Mouse (Mus musculus): Measurements from ENCODE around the gene Slc8a1.

Slc8a1 gene

DNA sequence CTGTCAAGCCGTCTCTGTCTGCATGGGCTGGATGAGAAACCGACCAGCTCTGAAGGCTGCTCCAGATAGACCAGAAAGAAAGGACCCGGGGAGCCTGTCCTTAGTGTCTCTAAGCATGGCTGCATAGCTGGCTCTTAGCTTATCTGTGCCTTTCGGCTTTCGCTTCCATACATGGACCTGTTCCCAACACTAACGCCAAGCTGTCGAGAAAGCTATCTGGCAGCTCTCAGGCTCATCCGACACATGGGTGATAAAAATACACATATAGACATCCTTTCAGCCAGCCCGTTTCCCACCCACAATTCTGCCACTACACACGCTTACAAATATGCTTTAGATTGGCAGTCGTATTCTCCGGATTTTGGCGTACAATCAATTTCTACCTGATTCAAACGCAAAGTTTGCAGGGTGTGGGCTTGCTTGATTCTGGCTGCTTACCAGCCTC, at the start of gene Slc8a1:
Gene Slc8a1, minus strand, starts transcription at position 67 of the 445 bp plus-strand sequence.
- peak; percentile 79 to 91 for DNase-seq (ENCODE audit: low spot score in 2 of 2)

DNA sequence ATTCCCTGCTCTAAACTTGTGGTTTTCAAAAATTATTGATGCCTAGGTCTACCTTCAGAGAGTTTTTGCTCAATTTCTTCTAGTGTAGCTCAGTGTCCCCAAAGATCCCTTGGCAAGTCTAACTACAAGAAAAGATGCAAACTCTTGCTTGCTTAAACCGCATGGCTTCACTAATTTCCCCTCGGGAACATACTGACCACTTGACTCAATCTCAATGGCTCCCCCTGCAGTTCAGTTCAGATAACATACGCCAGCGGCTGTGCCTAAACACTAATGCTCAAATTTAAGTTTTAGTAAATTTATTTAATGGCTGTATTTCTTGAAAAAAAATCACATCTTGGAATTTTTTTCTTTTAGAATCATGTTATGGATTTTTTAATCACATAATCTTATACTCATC, 49.2 kb upstream of the Slc8a1 start:
- DNase-seq (ENCODE audit: low spot score in 2 of 2) = peak; percentile 31 to 36

- no peak for DNase-seq (ENCODE audit: low spot score in 2 of 2)
These were observed 44.1 kb upstream of the Slc8a1 start for GRCm38 (mm10) chr17:81782326-81782725.

DNA sequence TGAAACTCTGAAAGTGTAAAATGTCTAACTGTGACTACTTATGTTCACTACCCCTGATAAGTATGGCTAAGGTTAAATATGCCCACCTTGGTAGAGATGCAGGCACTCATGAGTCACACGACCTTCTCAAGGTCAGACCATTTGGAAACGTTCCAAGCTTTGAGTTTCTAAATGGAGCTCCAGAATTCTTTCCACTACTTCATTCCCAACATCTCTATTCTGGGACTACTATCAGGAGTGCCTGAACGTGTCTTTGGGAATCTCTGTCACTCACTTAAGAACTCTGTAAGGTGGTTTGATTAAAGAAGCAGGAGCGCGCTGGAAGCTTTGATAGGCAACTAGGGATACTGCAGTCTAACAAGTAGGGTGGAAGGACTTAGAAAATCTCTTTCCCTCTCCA, 43.3 kb upstream of the Slc8a1 start:
- no peak for DNase-seq (ENCODE audit: low spot score in 2 of 2)

- no peak for DNase-seq (ENCODE audit: low spot score in 2 of 2)
These were observed 41.7 kb upstream of the Slc8a1 start for GRCm38 (mm10) chr17:81779883-81780282.

- no peak for DNase-seq (ENCODE audit: low spot score in 2 of 2)
These were observed 12.5 kb upstream of the Slc8a1 start for GRCm38 (mm10) chr17:81750664-81751063.

DNA sequence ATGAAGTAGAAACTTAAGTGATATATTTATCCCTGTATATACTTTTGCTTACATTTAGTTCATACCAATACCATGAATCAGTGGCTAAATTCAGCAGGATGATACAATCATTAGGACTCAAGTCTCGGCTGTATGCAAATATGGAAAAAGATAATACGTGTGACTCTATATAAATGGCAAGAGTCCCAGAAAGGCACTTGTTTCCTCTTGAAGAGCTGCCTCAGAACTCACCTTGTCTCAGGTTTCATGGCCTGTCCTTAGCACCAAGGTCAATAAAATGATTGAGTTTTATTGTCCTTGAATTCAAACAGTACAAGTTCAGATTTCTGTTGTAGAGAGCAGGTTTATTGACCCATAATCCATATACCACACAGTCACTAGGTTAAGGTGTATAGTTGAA, 4.9 kb upstream of the Slc8a1 start:
- no peak for DNase-seq (ENCODE audit: low spot score in 2 of 2)

- DNase-seq (ENCODE audit: low spot score in 2 of 2) = no peak
These were observed 2.4 kb upstream of the Slc8a1 start for GRCm38 (mm10) chr17:81740576-81740975.

DNA sequence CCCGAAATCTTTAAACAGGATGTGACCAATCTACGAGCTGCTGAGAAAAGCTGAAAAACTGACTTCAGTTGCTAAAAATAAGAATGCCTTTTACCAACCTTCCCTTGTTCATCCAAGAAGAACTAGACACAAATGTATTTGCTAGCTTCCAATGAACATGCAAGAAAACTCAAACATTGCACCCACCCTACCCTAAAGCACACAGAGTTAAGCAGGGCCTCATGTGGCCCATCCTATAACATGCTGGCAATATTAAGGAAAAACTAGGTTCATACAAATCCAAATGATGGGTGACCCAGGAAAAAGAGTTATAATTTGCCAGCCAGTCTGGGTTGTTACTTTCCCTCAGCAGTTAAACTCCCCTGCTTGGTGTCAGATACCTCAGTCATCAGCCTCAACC, 398 bp downstream of the Slc8a1 start:
- no peak for DNase-seq (ENCODE audit: low spot score in 2 of 2)

DNA sequence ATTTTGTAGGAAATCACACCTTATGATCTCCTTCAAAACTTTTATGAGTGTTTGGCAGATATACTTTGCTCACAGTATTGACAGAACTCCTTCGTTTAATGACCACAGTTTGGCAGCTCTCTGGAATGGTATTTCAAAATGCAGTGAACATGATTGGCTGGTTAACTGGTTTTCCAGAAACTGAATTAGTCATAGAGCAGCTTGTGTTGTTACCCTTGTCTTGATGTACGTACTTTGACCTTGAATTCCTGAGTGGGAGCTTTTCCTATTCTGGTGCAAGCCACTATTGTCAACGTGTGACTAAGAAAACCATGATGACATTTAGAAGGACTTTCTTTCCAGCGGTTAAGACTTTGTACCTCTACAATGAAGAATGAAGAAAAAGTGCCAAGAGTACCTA, 868 bp downstream of the Slc8a1 start:
- DNase-seq (ENCODE audit: low spot score in 2 of 2) = no peak

DNA sequence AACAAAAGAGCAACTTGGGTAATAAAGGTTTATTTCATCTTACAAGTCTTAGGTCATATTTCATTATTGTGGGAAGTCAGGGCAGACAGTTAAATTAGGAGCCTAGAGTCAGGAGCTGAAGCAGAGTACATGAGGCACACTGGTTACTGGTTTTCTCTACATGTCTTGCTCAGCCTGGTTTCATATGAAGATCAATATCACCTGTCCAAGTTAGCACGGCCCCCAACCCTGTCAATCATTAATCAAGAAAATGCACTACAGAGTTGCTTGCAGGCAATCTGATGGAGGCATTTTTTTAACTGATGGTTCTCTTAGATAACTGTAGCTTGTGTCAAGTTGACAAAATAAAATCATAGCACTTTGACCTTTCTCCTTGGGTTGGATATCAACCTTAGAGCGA, 2.6 kb downstream of the Slc8a1 start:
- DNase-seq (ENCODE audit: low spot score in 2 of 2) = no peak

DNA sequence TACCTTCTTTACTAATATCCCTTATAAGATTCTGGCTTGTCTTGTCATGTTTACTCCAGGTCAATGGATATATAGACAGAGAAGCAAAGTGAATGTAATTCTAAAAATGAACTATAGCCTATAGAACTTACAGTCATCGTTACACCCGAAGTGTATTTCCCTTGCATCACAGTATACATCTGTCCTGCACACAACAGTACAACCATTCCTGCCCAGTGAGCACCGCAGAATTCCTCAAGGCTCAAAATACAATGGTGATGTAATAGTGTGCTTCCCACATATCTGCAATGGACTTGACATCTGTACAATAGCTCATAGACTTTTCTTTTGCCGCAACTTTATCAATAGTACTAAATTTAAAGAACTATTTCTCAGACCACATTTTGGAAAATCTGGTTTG, 8.3 kb downstream of the Slc8a1 start:
- DNase-seq (ENCODE audit: low spot score in 2 of 2) = no peak

GRCm38 (mm10) chr17:81712273-81712751, 25.9 kb downstream of the Slc8a1 start:
- DNase-seq (ENCODE audit: low spot score in 2 of 2) = no peak

GRCm38 (mm10) chr17:81704761-81705160, 33.4 kb downstream of the Slc8a1 start:
- no peak for DNase-seq (ENCODE audit: low spot score in 2 of 2)

- no peak for DNase-seq (ENCODE audit: low spot score in 2 of 2)
These were observed 34.9 kb downstream of the Slc8a1 start for GRCm38 (mm10) chr17:81703258-81703657.

DNA sequence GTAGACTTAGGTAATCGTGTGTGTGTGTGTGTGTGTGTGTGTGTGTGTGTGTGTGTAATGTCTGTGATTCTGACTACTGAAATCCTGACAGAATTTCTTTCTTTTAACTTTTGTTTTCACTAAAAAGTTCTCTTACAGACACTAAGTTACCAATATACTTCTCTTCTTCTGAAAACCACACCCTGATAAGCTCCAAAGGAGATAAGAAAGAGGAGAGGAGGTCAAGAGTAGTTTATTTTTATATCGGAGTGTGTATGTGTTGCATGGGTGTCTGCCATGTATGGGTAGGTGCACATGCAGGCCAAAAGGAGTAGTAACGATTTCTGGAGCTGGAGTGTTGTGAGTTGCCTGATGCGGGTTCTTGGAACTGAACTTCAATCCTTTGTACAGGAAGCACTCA, 36.5 kb downstream of the Slc8a1 start:
- no peak for DNase-seq (ENCODE audit: low spot score in 2 of 2)

DNA sequence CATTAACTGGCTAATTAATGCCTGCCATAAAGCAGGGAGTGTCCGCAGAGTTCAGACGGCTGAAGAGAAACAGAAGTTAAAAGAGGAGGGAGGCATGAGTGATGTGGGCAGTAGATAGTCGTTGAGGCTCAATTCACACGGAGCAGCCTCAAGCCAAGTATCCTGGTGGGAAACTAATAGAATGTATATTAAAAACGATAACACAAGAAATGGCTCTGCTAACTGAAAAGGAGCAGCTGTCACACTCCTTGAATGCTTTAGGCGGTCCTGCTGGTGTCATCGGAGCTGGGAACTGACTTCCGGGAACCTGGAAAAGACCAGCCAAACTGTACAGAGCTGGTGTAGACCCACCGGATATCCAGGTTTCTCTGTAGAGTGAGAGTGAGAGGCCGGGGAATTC, 39.4 kb downstream of the Slc8a1 start:
- no peak for DNase-seq (ENCODE audit: low spot score in 2 of 2)

DNA sequence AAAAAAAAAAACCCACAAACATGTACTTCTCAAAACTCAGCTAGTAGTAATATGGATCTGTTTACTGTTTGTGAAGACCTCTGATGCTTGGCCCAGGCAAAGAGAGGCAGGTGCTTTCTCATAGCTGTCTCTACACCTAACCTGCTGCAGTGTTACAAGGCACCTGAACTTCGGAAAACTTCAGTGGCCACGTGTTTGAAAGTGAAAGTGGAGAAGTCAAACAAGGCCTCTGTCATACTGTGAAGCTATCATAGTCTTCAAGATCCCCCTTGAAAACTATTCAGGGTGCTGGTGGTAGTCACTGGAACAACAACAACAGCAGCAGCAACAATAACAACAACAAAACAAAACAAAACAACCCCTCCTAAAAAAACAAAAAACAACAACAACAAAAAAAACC, 40.5 kb downstream of the Slc8a1 start:
- DNase-seq (ENCODE audit: low spot score in 2 of 2) = no peak

GRCm38 (mm10) chr17:81694977-81695376, 43.2 kb downstream of the Slc8a1 start:
- DNase-seq (ENCODE audit: low spot score in 2 of 2) = no peak

DNA sequence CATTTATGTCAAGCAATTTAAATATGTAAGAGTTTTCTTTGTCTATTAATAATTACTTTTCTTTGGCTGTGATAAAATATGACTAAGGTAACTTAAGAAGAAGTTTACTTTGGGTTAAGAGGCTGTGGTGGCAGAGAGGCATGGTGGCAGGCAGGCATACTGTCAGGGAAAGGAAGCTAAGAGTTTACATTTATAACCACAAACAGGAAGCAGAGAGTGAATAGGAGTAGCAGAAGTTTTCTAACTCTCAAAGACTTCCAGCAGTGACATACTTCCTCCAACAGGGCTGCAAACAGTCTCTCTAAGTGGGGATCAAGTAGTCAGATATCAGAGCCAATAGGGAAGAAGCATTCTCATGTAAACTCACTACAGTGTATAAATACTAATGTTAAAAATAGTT, 58.6 kb downstream of the Slc8a1 start:
- DNase-seq (ENCODE audit: low spot score in 2 of 2) = no peak

- no peak for DNase-seq (ENCODE audit: low spot score in 2 of 2)
These were observed 60.7 kb downstream of the Slc8a1 start for GRCm38 (mm10) chr17:81677450-81677849.

DNA sequence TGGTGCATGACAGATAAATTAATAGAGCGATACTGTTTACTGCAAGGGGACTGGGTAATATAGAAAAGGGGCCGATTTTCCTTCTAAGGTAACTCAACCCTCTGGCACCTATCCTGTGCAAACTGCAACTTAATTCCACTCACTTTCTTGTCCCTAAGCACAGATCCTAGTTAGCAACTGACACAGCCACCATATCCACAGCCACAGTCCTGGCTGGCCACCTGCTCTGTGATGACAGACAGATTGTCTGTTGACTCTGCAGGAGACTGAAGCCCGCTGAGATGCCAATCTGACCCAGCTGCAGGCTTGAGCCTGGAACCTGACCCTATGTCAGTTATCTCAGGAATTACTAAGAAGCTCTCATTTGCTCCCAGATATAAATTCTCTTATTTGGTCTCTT, 62.0 kb downstream of the Slc8a1 start:
- DNase-seq (ENCODE audit: low spot score in 2 of 2) = no peak

DNA sequence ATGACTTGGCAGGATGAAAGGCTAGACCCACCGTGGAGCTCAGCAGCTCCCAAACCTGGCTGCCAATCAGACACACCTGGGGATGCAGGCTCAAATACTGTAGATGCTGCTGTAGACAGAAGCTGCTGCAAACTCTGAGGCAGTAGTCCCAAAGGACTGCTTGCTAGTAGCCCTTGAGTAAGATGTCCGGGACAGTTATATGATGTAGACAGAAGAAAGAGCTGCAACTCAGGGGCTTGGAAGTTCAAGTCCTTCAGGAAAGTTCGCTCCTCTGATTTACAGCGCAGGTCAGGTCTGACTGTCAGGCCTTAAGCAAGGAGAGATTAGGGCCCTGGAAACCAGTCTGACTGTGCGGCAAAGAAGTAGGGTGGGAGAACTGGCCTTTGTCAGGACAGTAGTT, 66.9 kb downstream of the Slc8a1 start:
- DNase-seq (ENCODE audit: low spot score in 2 of 2) = no peak

DNA sequence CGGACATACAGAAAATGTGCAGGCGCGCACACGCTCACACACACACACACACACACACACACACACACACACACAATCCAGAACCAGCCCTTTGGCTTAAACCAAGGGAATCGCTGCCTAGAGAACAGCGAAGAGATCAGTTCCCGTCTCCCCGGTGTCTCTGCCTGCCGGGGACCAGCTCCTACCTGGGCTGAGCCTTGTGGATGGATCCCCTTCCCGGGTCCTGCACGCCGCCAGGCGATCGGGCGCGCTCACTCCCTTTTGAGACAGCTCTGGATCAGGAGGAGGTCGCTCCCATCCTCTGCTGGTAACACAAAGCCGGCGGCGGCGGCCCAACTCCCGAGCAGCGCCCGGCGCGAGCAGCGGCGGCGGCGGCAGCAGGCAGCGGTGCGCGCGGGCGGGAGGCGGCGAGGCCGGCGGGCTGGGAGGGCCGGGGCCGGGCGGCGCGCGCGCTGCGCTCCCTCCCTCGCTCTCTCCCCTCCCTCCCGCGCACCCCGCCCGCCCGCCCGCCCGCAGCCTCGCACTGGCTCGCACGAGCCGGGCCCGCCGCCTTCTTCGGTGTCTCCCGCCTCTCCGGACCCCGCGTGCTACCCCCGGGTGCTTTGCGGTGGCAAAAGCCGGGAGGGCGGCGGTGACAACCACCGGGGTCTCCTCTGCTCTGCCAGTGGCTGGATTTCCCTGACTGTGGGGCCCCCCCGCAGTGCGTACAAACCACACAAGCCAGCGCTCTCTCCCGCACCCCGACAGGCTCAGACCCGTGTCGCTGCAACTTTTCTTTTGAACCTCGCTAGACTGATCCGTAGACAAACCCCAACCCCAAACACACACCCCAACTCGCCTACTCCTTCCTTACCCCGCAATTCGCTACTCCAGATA, 68.1 kb downstream of the Slc8a1 start:
- peak; percentile 78 for DNase-seq (ENCODE audit: low spot score in 2 of 2)

All from right cerebral cortex, postnatal 10 days (tissue).